ENCODE assay signal across 23 mouse cellular contexts in the genomic region with DNA sequence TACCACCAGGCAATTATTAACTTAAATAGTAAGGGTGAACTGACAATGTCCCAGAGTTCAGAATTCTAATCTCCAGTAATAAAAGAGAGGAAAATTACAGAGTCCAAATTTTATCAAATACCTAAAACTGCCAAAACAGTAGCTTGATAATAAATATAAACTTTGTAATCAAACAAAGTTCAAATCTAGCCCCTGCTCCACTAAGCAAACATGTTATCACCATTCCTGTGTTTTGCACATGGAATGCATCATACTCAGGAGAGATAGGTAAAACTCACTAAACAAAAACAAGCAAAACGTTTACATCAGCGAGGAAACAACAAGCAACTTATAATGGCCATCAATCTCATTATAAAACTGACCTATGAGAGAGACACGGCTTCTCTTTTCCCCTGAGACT. TPM values are rescaled to one million over a fixed set of nuclear protein-coding genes. Genes with fewer than 3 reads are reported as not detected.
"Had no signal": no experiment of that assay in that cellular context is flagged by ENCODE, and none has a peak within 500 bp of the region (broad histone marks: within the 10 kb centered on the region; RNA-seq: fewer than 3 reads in every experiment).

No protein-coding gene starts in this region.

- H3K27me3 ChIP-seq: neural tube, embryonic 12.5 days; neural tube, embryonic 13.5 days; stomach, embryonic 15.5 days had no signal

- H3K9ac ChIP-seq: neural tube, embryonic 12.5 days; neural tube, embryonic 13.5 days; stomach, embryonic 15.5 days had no signal

- H3K4me2 ChIP-seq: neural tube, embryonic 12.5 days; neural tube, embryonic 13.5 days; stomach, embryonic 15.5 days had no signal

- H3K9me3 ChIP-seq: neural tube, embryonic 12.5 days; neural tube, embryonic 13.5 days; stomach, embryonic 15.5 days had no signal

- H3K4me1 ChIP-seq: neural tube, embryonic 12.5 days; neural tube, embryonic 13.5 days; stomach, embryonic 15.5 days had no signal

- H3K4me3 ChIP-seq: neural tube, embryonic 12.5 days; neural tube, embryonic 13.5 days; stomach, embryonic 15.5 days had no signal

- H3K27ac ChIP-seq: neural tube, embryonic 12.5 days; neural tube, embryonic 13.5 days; stomach, embryonic 15.5 days; stomach, postnatal 0 days had no signal

- DNase-seq: retina, postnatal 1 day; right cerebral cortex, adult 18-20 months; right cerebral cortex, postnatal 14 days; right cerebral cortex, postnatal 25 days; right cerebral cortex, postnatal 4 days; spleen, adult 18-20 months; thymus, adult 18-20 months; thymus, adult 2 months; thymus, postnatal 14 days; thymus, postnatal 25 days; thymus, postnatal 36 days; thymus, postnatal 4 days had no signal

- H3K36me3 ChIP-seq: neural tube, embryonic 12.5 days; neural tube, embryonic 13.5 days; stomach, embryonic 15.5 days had no signal

RNA-seq across cellular contexts. Expression of gene Adh4, which starts 5.1 kb away (rescaled TPM):
- total RNA-seq: neutrophil, adult 5-6 weeks had no signal
- polyA plus RNA-seq: neural tube, embryonic 12.5 days; neural tube, embryonic 13.5 days; neural tube, embryonic 14.5 days; spleen, adult 2 months; stomach, embryonic 14.5 days; stomach, embryonic 15.5 days; stomach, embryonic 16.5 days; stomach, postnatal 0 days; thymus, adult 2 months; thymus, postnatal 0 days; urinary bladder, adult 2 months had no signal
